Mouse (Mus musculus): ENCODE data around the gene Elavl3.

- no peak for TF ChIP-seq MAX (IDR thresholded peaks at IDR 0.05; ENCODE audit: low read depth)
- no peak for TF ChIP-seq POLR2A (IDR thresholded peaks at IDR 0.05; ENCODE audit: insufficient read length, low read depth)
- TF ChIP-seq POLR2AphosphoS2 (IDR thresholded peaks at IDR 0.05; ENCODE audit: insufficient read length, low read depth) = no peak
These were observed 47.3 kb upstream of the Elavl3 start, which contains the start of gene Cnn1 for GRCm38 (mm10) chr9:22098993-22099696.

Measured in myocyte (in vitro differentiated cells).